Mouse (Mus musculus) heart, embryonic 14.5 days (tissue): ENCODE measurements around the gene Zfhx3. TPM values are rescaled to one million over a fixed set of nuclear protein-coding genes. Genes with fewer than 3 reads are reported as not detected.
A peak's percentile ranks its signal among the peaks of the same experiment; 100 is the strongest.

Source experiments
- ATAC-seq: fragments of 200-750 bp; cut with Nextera tagmentation; 2 replicates; pipeline ENCODE4 v1.8.0; 2017; ENCODE audit warnings: low read depth, moderate TSS enrichment; ENCODE audit not compliant: insufficient number of reproducible peaks, insufficient read depth, low FRiP score
- H3K27ac ChIP-seq, 2 experiments: fragments of 200-500 bp in 1 of 2; fragments of 300-500 bp in 1 of 2; sonication (generic) in 1 of 2; replicated peaks in 1 of 2; 2 replicates each; pipeline ENCODE4 v1.5.1; 2012 to 2014; ENCODE audit warnings: low read depth in 2 of 2, low read length in 2 of 2, control low read depth in 1 of 2, mild to moderate bottlenecking in 1 of 2, mixed read lengths in 1 of 2; ENCODE audit not compliant: control insufficient read depth in 1 of 2, insufficient read depth in 1 of 2
- H3K27me3 ChIP-seq: fragments of 300-500 bp; sonication (generic); 2 replicates; pipeline ENCODE4 v1.6.1; 2014; ENCODE audit warnings: mild to moderate bottlenecking, low read length, control low read depth; ENCODE audit not compliant: control insufficient read depth, insufficient read depth
- H3K36me3 ChIP-seq: fragments of 300-500 bp; sonication (generic); 2 replicates; pipeline ENCODE4 v1.6.1; 2014; ENCODE audit warnings: mild to moderate bottlenecking, control low read depth, low read length, mixed read lengths; ENCODE audit not compliant: control insufficient read depth, insufficient read depth
- H3K4me1 ChIP-seq, 2 experiments: fragments of 200-500 bp in 1 of 2; fragments of 300-500 bp in 1 of 2; sonication (generic) in 1 of 2; 2 replicates each; pipeline ENCODE4 v1.6.1; 2012 to 2014; ENCODE audit warnings: low read length in 2 of 2, control low read depth in 1 of 2, mixed read lengths in 1 of 2; ENCODE audit not compliant: control insufficient read depth in 2 of 2, insufficient read depth in 2 of 2
- H3K4me2 ChIP-seq: fragments of 300-500 bp; sonication (generic); 2 replicates; pipeline ENCODE4 v1.6.1; 2014; ENCODE audit warnings: mild to moderate bottlenecking, low read length
- H3K4me3 ChIP-seq, 2 experiments: fragments of 200-500 bp in 1 of 2; fragments of 300-500 bp in 1 of 2; sonication (generic) in 1 of 2; 2 replicates each; pipeline ENCODE4 v1.5.1; 2012 to 2014; ENCODE audit warnings: low read length in 2 of 2, mild to moderate bottlenecking in 2 of 2, control low read depth in 1 of 2, low read depth in 1 of 2, moderate library complexity in 1 of 2; ENCODE audit not compliant: control insufficient read depth in 1 of 2, insufficient read depth in 1 of 2
- H3K9ac ChIP-seq: fragments of 300-500 bp; sonication (generic); 2 replicates; pipeline ENCODE4 v1.6.1; 2014; ENCODE audit warnings: mild to moderate bottlenecking, low read length
- H3K9me3 ChIP-seq: fragments of 300-500 bp; sonication (generic); 2 replicates; pipeline ENCODE4 v1.6.1; 2016; ENCODE audit warnings: low read length, control low read depth; ENCODE audit not compliant: control insufficient read depth
- WGBS: fragments of 180-500 bp; shearing (Covaris S2); extraction: QIAGEN DNeasy Blood & Tissue Kit; methylation state at CpG from one replicate; pipeline ENCODE4 v1.1.7; 2014; 5-methylcytosine and 5-hydroxymethylcytosine counted together
- polyA plus RNA-seq: library from polyadenylated mRNA; unstranded; fragments of >200 nt; fragmentation: Nextera tagmentation; extraction: Ambion mirVana; gene quantifications from 2 replicates; pipeline ENCODE4 v1.2.1, GENCODE M21; 2014

Gene Zfhx3
- polyA plus RNA-seq, 1 experiment from 2014 or later, result 6.4 TPM

DNA sequence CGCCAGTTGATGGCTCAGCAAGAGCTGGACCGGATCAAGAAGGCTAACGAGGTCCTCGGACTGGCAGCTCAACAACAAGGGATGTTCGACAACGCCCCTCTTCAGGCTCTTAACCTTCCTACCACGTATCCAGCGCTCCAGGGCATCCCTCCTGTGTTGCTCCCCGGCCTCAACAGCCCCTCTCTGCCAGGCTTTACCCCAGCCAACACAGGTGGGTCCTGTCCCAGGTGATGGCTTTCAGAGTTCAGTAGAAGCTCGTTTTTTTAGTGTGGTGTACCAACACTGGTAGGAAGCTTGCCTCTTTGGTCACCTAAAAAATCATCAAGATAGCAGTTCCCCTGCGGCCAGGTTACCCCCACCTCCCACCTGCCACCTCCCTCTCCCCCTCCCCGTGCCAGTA lies 1009.1 kb downstream of the Zfhx3 start:
- WGBS, result 87% methylated on average over 12 of the region's 12 CpGs
- Histone ChIP-seq H3K4me3 (no peak overlapping the region), H3K27me3 (no peaks in the 10 kb centered on the region), H3K4me2 (no peak overlapping the region), H3K9ac (no peak overlapping the region), H3K36me3 (peaks cover 91% of the 10 kb centered on the region), H3K4me1 (no peaks in the 10 kb centered on the region), H3K9me3 (peaks cover 26% of the 10 kb centered on the region), H3K27ac (no peak overlapping the region)
- ATAC-seq, result no peak

DNA sequence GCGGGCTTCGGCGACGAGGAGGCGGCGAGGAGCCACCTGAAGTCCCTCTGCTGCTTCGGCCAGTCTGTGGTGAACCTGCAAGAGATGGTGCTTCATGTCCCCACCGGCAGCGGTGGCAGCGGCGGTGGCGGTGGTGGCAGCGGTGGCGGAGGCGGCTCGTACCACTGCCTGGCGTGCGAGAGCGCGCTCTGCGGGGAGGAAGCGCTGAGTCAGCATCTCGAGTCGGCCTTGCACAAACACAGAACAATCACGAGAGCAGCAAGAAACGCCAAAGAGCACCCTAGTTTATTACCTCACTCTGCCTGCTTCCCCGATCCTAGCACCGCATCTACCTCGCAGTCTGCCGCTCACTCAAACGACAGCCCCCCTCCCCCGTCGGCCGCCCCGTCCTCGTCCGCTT lies 1014.0 kb downstream of the Zfhx3 start:
- Histone ChIP-seq H3K4me3 (peak overlapping the region; percentile 28 to 30), H3K27me3 (no peaks in the 10 kb centered on the region), H3K9me3 (no peaks in the 10 kb centered on the region), H3K4me1 (no peaks in the 10 kb centered on the region), H3K36me3 (peaks cover 46% of the 10 kb centered on the region), H3K9ac (no peak overlapping the region), H3K27ac (no peak overlapping the region), H3K4me2 (peak overlapping the region; percentile 56)
- 58% methylated on average over 37 of the region's 37 CpGs for WGBS
- no peak for ATAC-seq

DNA sequence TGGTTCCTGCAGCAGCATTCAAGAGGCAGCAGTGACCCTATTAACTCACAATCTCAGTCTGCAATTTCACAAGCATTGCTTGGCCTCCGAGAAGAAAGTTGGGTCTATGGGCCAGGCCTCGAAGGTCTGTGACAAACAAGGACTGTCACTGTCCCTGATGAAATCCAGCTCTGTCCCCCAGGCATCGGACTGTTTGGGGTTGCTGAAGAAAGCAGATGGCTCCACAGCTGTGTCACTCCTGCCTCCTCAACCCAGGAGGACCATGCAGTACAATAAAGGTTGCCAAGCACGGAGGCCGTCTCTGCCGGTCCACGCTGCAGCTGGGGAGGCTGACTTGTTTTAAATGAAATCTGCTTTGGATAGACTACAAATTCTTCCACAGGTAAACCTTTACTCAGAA lies 1020.1 kb downstream of the Zfhx3 start:
- no peaks in the 10 kb centered on the region for H3K9me3 ChIP-seq
- H3K9ac ChIP-seq, result no peak overlapping the region
- H3K4me1 ChIP-seq, result no peaks in the 10 kb centered on the region
- H3K27me3 ChIP-seq, result no peaks in the 10 kb centered on the region
- no peak overlapping the region for H3K27ac ChIP-seq
- no peak for ATAC-seq
- H3K4me2 ChIP-seq, result no peak overlapping the region
- no peak overlapping the region for H3K4me3 ChIP-seq
- WGBS, result 75% methylated on average over 7 of the region's 7 CpGs
- H3K36me3 ChIP-seq, result no peaks in the 10 kb centered on the region

DNA sequence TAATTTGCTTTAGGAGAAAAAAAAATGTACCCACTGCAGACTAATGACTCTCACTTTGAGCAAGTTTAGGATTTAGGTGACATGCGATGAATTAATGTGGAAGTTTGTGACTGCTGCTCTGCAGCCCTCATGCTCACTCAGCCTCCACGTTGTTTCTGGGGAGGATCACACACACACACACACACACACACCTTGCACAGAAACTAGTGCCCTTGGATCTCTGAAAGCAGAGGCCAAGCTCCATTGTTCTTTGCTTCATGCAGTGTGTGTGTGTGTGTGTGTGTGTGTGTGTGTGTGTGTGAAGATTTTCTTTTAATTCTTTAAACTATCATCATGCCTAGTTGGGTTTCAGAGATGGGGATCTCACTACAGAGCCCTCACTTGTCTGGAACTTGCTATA lies 1020.7 kb downstream of the Zfhx3 start:
- no peaks in the 10 kb centered on the region for H3K4me1 ChIP-seq
- no peak for ATAC-seq
- no peak overlapping the region for H3K9ac ChIP-seq
- no peaks in the 10 kb centered on the region for H3K9me3 ChIP-seq
- H3K27ac ChIP-seq, result no peak overlapping the region
- 75% methylated on average over 2 of the region's 2 CpGs for WGBS
- no peak overlapping the region for H3K4me3 ChIP-seq
- H3K4me2 ChIP-seq, result no peak overlapping the region
- no peaks in the 10 kb centered on the region for H3K36me3 ChIP-seq
- no peaks in the 10 kb centered on the region for H3K27me3 ChIP-seq

DNA sequence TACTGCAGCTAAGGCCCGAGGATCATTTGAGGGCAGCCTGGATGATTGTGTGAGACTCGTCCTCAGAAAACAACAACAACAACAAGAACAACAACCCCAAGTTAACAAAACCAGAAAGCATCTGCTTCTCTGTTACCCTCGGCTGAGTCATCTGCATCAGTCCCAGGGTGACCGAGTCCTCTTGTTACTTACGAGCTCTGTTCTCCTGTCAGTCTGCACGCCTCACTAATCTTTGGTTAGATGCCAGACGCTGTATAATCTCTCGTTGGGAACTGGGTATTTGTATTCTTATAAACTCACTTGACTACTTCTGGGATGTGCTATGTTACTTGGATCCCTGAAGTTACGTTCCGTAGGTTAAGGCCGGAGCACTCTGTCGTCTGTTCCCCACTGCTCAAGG lies 1023.6 kb downstream of the Zfhx3 start:
- no peaks in the 10 kb centered on the region for H3K36me3 ChIP-seq
- no peak overlapping the region for H3K9ac ChIP-seq
- no peak overlapping the region for H3K27ac ChIP-seq
- 66% methylated on average over 12 of the region's 12 CpGs for WGBS
- H3K9me3 ChIP-seq, result no peaks in the 10 kb centered on the region
- no peaks in the 10 kb centered on the region for H3K4me1 ChIP-seq
- H3K27me3 ChIP-seq, result no peaks in the 10 kb centered on the region
- no peak overlapping the region for H3K4me2 ChIP-seq
- ATAC-seq, result no peak
- H3K4me3 ChIP-seq, result no peak overlapping the region

DNA sequence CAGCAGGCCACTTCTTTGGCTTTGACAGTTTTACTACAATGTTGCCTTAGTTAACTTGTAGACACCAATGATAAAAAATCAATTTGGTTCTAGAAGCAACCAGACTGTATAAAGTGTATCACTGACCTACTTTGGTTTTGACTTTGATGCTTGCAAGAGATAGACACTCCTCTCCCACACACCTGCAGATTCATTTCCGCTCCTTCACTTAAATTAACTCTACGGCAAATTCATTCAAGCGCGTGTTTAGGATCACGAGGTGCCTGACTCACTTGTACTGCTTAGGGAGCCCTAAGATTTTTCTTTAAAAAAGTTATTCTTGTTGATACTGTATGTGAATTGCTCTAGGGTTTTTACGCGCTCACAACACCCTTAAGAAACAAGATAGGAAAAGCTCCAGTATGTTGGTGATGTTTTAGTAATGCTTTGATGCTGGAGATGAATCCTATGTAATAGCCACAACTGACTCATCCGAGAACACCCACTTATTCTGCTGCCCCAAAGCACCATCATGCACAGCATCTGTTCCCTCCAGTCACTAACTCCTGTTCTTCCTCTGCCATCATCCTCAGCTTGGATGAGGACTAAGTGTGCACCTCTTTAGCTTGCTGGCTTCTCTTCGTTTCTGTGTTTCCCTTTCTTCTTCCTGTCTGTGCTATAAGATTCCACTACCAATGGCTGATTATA lies 1031.3 kb downstream of the Zfhx3 start:
- Histone ChIP-seq H3K4me1 (no peaks in the 10 kb centered on the region), H3K27me3 (no peaks in the 10 kb centered on the region), H3K4me2 (no peak overlapping the region), H3K9ac (no peak overlapping the region), H3K36me3 (no peaks in the 10 kb centered on the region), H3K4me3 (no peak overlapping the region), H3K9me3 (no peaks in the 10 kb centered on the region), H3K27ac (no peak overlapping the region)
- ATAC-seq, result no peak
- 85% methylated on average over 9 of the region's 9 CpGs for WGBS

DNA sequence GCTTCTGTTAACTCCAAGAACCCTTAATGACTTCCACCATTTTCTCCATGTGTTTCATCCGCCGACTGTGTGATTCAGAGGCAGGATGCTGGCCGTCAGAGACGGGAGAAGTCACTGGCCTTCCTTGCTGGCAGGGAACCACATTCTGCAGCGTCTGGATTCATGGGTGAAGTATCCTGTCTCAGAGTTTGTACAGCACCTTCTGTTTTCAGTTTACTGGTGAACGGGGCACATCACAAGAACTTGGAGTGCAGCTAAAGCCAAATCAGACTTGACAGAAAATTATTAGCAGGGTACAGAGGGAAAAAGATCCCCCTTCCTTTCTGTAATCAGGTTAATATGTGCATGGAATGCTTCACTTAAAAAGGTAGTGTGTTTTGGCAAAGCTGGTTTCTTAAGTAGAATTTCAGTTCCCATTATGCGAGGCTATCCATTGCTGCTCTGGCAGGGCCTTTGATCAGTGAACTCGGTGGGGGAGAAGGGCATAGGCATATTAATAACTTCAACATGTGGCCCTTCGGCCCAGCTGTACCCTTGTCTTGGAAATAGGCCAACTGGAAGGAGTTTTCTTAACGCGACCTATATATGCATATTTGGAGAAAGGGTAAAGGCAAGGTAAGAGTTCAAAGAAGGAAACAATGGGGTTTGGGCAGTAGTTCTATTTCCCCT lies 1035.4 kb downstream of the Zfhx3 start:
- Histone ChIP-seq H3K9ac (no peak overlapping the region), H3K9me3 (peaks cover 5% of the 10 kb centered on the region; the same call in 1 of the 2 replicates), H3K4me1 (no peaks in the 10 kb centered on the region), H3K4me2 (no peak overlapping the region), H3K27ac (no peak overlapping the region), H3K27me3 (no peaks in the 10 kb centered on the region), H3K36me3 (no peaks in the 10 kb centered on the region), H3K4me3 (no peak overlapping the region)
- no peak for ATAC-seq
- WGBS, result 66% methylated on average over 11 of the region's 11 CpGs

DNA sequence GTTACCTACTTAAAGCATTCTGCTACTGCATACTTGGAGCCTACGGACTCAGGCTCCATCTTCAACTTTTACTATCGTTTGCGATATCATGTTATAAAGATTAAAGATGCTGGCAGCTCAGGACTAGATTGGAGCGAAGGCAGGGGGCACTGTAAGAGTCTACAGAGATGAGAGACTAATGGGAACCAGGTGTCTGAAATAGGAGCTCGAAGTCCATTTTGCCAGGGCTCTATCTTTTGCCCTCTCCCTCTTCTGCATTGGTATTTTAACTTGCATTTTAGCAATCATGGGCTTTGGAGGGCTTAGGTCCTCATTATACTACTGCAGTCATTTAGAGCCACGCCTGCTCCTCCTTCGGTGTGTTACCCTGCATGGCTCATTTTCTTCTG lies 1035.9 kb downstream of the Zfhx3 start:
- no peak overlapping the region for H3K9ac ChIP-seq
- no peak overlapping the region for H3K4me3 ChIP-seq
- H3K36me3 ChIP-seq, result no peaks in the 10 kb centered on the region
- H3K4me2 ChIP-seq, result no peak overlapping the region
- no peaks in the 10 kb centered on the region for H3K27me3 ChIP-seq
- no peaks in the 10 kb centered on the region for H3K4me1 ChIP-seq
- 83% methylated on average over 7 of the region's 7 CpGs for WGBS
- no peak for ATAC-seq
- H3K9me3 ChIP-seq, result peaks cover 5% of the 10 kb centered on the region; the same call in 1 of the 2 replicates
- H3K27ac ChIP-seq, result no peak overlapping the region
